Mouse (Mus musculus) cortical plate, adult 2 months (tissue): ENCODE measurements around the gene Cd93.

Experiments used
- CTCF ChIP-seq: fragments of 200-500 bp; IDR thresholded peaks from 2 replicates; pipeline ENCODE4 v1.5.1; 2011; ENCODE audit warnings: mild to moderate bottlenecking, control low read depth, low read length; ENCODE audit not compliant: insufficient read depth; ENCODE audit errors: extremely low read depth
- POLR2A ChIP-seq: fragments of 200-500 bp; IDR thresholded peaks from 2 replicates; pipeline ENCODE4 v1.6.1; 2011; ENCODE audit warnings: mild to moderate bottlenecking, low read length, control low read depth; ENCODE audit not compliant: insufficient read depth; ENCODE audit errors: extremely low read depth

- TF ChIP-seq CTCF (no peak), POLR2A (no peak)
These were observed 32.6 kb upstream of the Cd93 start for GRCm38 (mm10) chr2:148475879-148476495.
